In genomic region chr3:122243416-122244167, GRCm38 (mm10) we compare ENCODE assay signal across 15 mouse cellular contexts. TPM values are rescaled to one million over a fixed set of nuclear protein-coding genes. Genes with fewer than 3 reads are reported as not detected.
DNase-seq lines count a peak whose midpoint lies in the region; ATAC-seq and TF ChIP-seq lines count a peak whose summit lies in the region.
"Had no signal": no experiment of that assay in that cellular context is flagged by ENCODE, and none has a peak within 500 bp of the region (broad histone marks: within the 10 kb centered on the region; RNA-seq: fewer than 3 reads in every experiment).

No protein-coding gene starts in this region.

- H3K27ac ChIP-seq in forebrain, embryonic 14.5 days (ENCODE audit: low read depth, low read length): no peak overlapping the region
- H3K27ac ChIP-seq in forebrain, embryonic 11.5 days (ENCODE audit: low read depth, low read length): no peak overlapping the region; the same call in 1 of the 2 replicates
- peak overlapping the region; percentile 57; the same call in 1 of the 2 replicates for H3K27ac ChIP-seq in midbrain, embryonic 10.5 days (replicated peaks)
- H3K27ac ChIP-seq in midbrain, embryonic 13.5 days: no peak overlapping the region
- H3K27ac ChIP-seq in limb, embryonic 10.5 days: peak overlapping the region; percentile 62; the same call in 1 of the 2 replicates
- no peak overlapping the region for H3K27ac ChIP-seq in midbrain, postnatal 0 days (ENCODE audit: low read depth, low read length)
- H3K27ac ChIP-seq in thymus, adult 2 months (ENCODE audit: control insufficient read depth, insufficient read depth, low read length): no peak overlapping the region
- H3K27ac ChIP-seq: embryonic facial prominence, embryonic 15.5 days; heart, adult 2 months; neural tube, embryonic 13.5 days had no signal

- peaks cover 14% of the 10 kb centered on the region for H3K4me1 ChIP-seq in forebrain, embryonic 14.5 days (ENCODE audit: control insufficient read depth, insufficient read depth, low read length)
- H3K4me1 ChIP-seq in forebrain, embryonic 11.5 days (replicated peaks; ENCODE audit: control insufficient read depth, insufficient read depth, low read length): no peaks in the 10 kb centered on the region; the same call in 1 of the 2 replicates
- H3K4me1 ChIP-seq in midbrain, embryonic 10.5 days: peaks cover 47% of the 10 kb centered on the region
- peaks cover 19% of the 10 kb centered on the region for H3K4me1 ChIP-seq in midbrain, embryonic 13.5 days (replicated peaks)
- peaks cover 34% of the 10 kb centered on the region for H3K4me1 ChIP-seq in limb, embryonic 10.5 days
- peaks cover 9% of the 10 kb centered on the region; the same call in 1 of the 2 replicates for H3K4me1 ChIP-seq in midbrain, postnatal 0 days (ENCODE audit: insufficient read depth, low read length)
- peaks cover 7% of the 10 kb centered on the region; the same call in 1 of the 2 replicates for H3K4me1 ChIP-seq in thymus, adult 2 months (replicated peaks; ENCODE audit: control insufficient read depth, insufficient read depth, low read length)

- peak; percentile 8 for DNase-seq in forebrain, embryonic 14.5 days (ENCODE audit: low spot score)
- DNase-seq in forebrain, embryonic 11.5 days (ENCODE audit: low spot score): no peak
- no peak for DNase-seq in midbrain, embryonic 10.5 days (ENCODE audit: low spot score)
- no peak for DNase-seq in limb, embryonic 10.5 days (ENCODE audit: low spot score)
- peak; percentile 9 for DNase-seq in midbrain, postnatal 0 days (ENCODE audit: low spot score)
- no peak for DNase-seq in thymus, adult 2 months
- DNase-seq in natural killer cell, adult 2 months (ENCODE audit: low spot score in 2 of 2): no peak
- DNase-seq: adrenal gland, postnatal 10 days; heart, adult 2 months; kidney, postnatal 10 days; right cerebral cortex, postnatal 4 days; thymus, postnatal 14 days had no signal

- H3K36me3 ChIP-seq in forebrain, embryonic 14.5 days (ENCODE audit: control insufficient read depth, insufficient read depth, low read length): no peaks in the 10 kb centered on the region
- H3K36me3 ChIP-seq in forebrain, embryonic 11.5 days (ENCODE audit: control insufficient read depth, insufficient read depth, low read length): no peaks in the 10 kb centered on the region
- no peaks in the 10 kb centered on the region for H3K36me3 ChIP-seq in midbrain, embryonic 10.5 days
- no peaks in the 10 kb centered on the region for H3K36me3 ChIP-seq in midbrain, embryonic 13.5 days
- H3K36me3 ChIP-seq in limb, embryonic 10.5 days: no peaks in the 10 kb centered on the region
- no peaks in the 10 kb centered on the region for H3K36me3 ChIP-seq in midbrain, postnatal 0 days (ENCODE audit: insufficient read depth, low read length)
- H3K36me3 ChIP-seq in thymus, adult 2 months (ENCODE audit: control insufficient read depth, insufficient read depth, low read length): no peaks in the 10 kb centered on the region
- H3K36me3 ChIP-seq: embryonic facial prominence, embryonic 15.5 days; neural tube, embryonic 13.5 days had no signal

- no peak for TF ChIP-seq POLR2A in thymus, adult 2 months (IDR thresholded peaks at IDR 0.05; ENCODE audit: control insufficient read depth, extremely low read depth, insufficient read depth, low read length, poor library complexity)

- TF ChIP-seq CTCF in midbrain, postnatal 0 days (IDR thresholded peaks at IDR 0.05): no peak
- TF ChIP-seq CTCF in thymus, adult 2 months (IDR thresholded peaks at IDR 0.05; ENCODE audit: borderline replicate concordance, control insufficient read depth, extremely low read depth, insufficient read depth, low read length, poor library complexity): no peak

- no peak overlapping the region for H3K9ac ChIP-seq in forebrain, embryonic 14.5 days (ENCODE audit: low read length)
- no peak overlapping the region for H3K9ac ChIP-seq in forebrain, embryonic 11.5 days (ENCODE audit: low read length)
- no peak overlapping the region for H3K9ac ChIP-seq in midbrain, embryonic 13.5 days (replicated peaks)
- no peak overlapping the region for H3K9ac ChIP-seq in midbrain, postnatal 0 days (replicated peaks; ENCODE audit: low read length, poor library complexity, severe bottlenecking)
- H3K9ac ChIP-seq: embryonic facial prominence, embryonic 15.5 days; neural tube, embryonic 13.5 days had no signal

- ATAC-seq in forebrain, embryonic 14.5 days: no peak
- ATAC-seq in forebrain, embryonic 11.5 days (replicated peaks; ENCODE audit: low FRiP score): no peak
- ATAC-seq in midbrain, embryonic 13.5 days: no peak
- no peak for ATAC-seq in midbrain, postnatal 0 days (ENCODE audit: low FRiP score)

- WGBS in forebrain, embryonic 14.5 days: 38% methylated on average over 14 of the region's 14 CpGs
- 50% methylated on average over 14 of the region's 14 CpGs for WGBS in forebrain, embryonic 11.5 days
- WGBS in midbrain, embryonic 10.5 days: 48% methylated on average over 14 of the region's 14 CpGs
- WGBS in midbrain, embryonic 13.5 days: 49% methylated on average over 14 of the region's 14 CpGs
- WGBS in limb, embryonic 10.5 days: 56% methylated on average over 14 of the region's 14 CpGs
- 47% methylated on average over 14 of the region's 14 CpGs for WGBS in midbrain, postnatal 0 days
- WGBS in thymus, adult 2 months: 65% methylated on average over 14 of the region's 14 CpGs

- no peaks in the 10 kb centered on the region for H3K27me3 ChIP-seq in forebrain, embryonic 14.5 days (replicated peaks; ENCODE audit: control insufficient read depth, insufficient read depth, low read length)
- no peaks in the 10 kb centered on the region for H3K27me3 ChIP-seq in forebrain, embryonic 11.5 days (ENCODE audit: control insufficient read depth, insufficient read depth, low read length)
- H3K27me3 ChIP-seq in midbrain, embryonic 10.5 days (ENCODE audit: low read depth, poor library complexity, severe bottlenecking): no peaks in the 10 kb centered on the region; the same call in 1 of the 2 replicates
- H3K27me3 ChIP-seq in midbrain, embryonic 13.5 days: no peaks in the 10 kb centered on the region
- H3K27me3 ChIP-seq in limb, embryonic 10.5 days (ENCODE audit: low read depth, poor library complexity, severe bottlenecking): no peaks in the 10 kb centered on the region
- H3K27me3 ChIP-seq in midbrain, postnatal 0 days (ENCODE audit: insufficient read depth, low read length): 0 out of 2 replicates have a peak, but pooled peaks cover 3% of the 10 kb centered on the region
- no peaks in the 10 kb centered on the region for H3K27me3 ChIP-seq in thymus, adult 2 months (ENCODE audit: control insufficient read depth, insufficient read depth, low read length)
- H3K27me3 ChIP-seq: embryonic facial prominence, embryonic 15.5 days; neural tube, embryonic 13.5 days had no signal

- no peak overlapping the region for H3K4me2 ChIP-seq in forebrain, embryonic 14.5 days (ENCODE audit: low read length)
- H3K4me2 ChIP-seq in forebrain, embryonic 11.5 days (ENCODE audit: low read depth, low read length, severe bottlenecking): no peak overlapping the region
- H3K4me2 ChIP-seq in midbrain, embryonic 13.5 days (replicated peaks): no peak overlapping the region
- no peak overlapping the region for H3K4me2 ChIP-seq in midbrain, postnatal 0 days (ENCODE audit: low read depth, low read length, poor library complexity, severe bottlenecking)
- H3K4me2 ChIP-seq: embryonic facial prominence, embryonic 15.5 days; neural tube, embryonic 13.5 days had no signal

- H3K9me3 ChIP-seq in forebrain, embryonic 14.5 days (replicated peaks; ENCODE audit: control insufficient read depth, low read length): no peaks in the 10 kb centered on the region
- no peaks in the 10 kb centered on the region for H3K9me3 ChIP-seq in forebrain, embryonic 11.5 days (ENCODE audit: control insufficient read depth, low read length)
- H3K9me3 ChIP-seq in midbrain, embryonic 10.5 days (replicated peaks): no peaks in the 10 kb centered on the region
- no peaks in the 10 kb centered on the region for H3K9me3 ChIP-seq in midbrain, embryonic 13.5 days
- no peaks in the 10 kb centered on the region for H3K9me3 ChIP-seq in limb, embryonic 10.5 days (replicated peaks)
- H3K9me3 ChIP-seq in midbrain, postnatal 0 days (ENCODE audit: low read length): no peaks in the 10 kb centered on the region
- H3K9me3 ChIP-seq: embryonic facial prominence, embryonic 15.5 days; neural tube, embryonic 13.5 days had no signal

- no peak overlapping the region for H3K4me3 ChIP-seq in forebrain, embryonic 14.5 days (ENCODE audit: low read depth, low read length)
- H3K4me3 ChIP-seq in forebrain, embryonic 11.5 days (ENCODE audit: low read depth, low read length): no peak overlapping the region
- no peak overlapping the region for H3K4me3 ChIP-seq in midbrain, embryonic 10.5 days
- H3K4me3 ChIP-seq in midbrain, embryonic 13.5 days (replicated peaks): no peak overlapping the region
- H3K4me3 ChIP-seq in limb, embryonic 10.5 days: no peak overlapping the region
- no peak overlapping the region for H3K4me3 ChIP-seq in midbrain, postnatal 0 days (ENCODE audit: low read depth, low read length)
- no peak overlapping the region for H3K4me3 ChIP-seq in thymus, adult 2 months (ENCODE audit: control insufficient read depth, insufficient read depth, low read length)
- H3K4me3 ChIP-seq: embryonic facial prominence, embryonic 15.5 days; heart, adult 2 months; neural tube, embryonic 13.5 days had no signal

RNA-seq across cellular contexts. Expression of gene Gclm, which starts 1.8 kb away (rescaled TPM):
- 34.7 and 36.7 TPM in 2 replicates for polyA plus RNA-seq in forebrain, embryonic 14.5 days (2014; fragmentation: Nextera tagmentation; extraction: Ambion mirVana)
- 64.6 and 72.1 TPM in 2 replicates for polyA plus RNA-seq in forebrain, embryonic 11.5 days (2014; fragmentation: Nextera tagmentation; extraction: Ambion mirVana)
- polyA plus RNA-seq in midbrain, embryonic 10.5 days (2016; fragmentation: Nextera tagmentation; extraction: Ambion mirVana): 44.6 and 52.5 TPM in 2 replicates
- 39.7 and 45.2 TPM in 2 replicates for polyA plus RNA-seq in midbrain, embryonic 13.5 days (2015; fragmentation: Nextera tagmentation; extraction: Ambion mirVana)
- 32.5 and 40.3 TPM in 2 replicates for polyA plus RNA-seq in limb, embryonic 10.5 days (2016; fragmentation: Nextera tagmentation; extraction: Ambion mirVana)
- 21.6 and 27.7 TPM in 2 replicates for total RNA-seq in midbrain, postnatal 0 days (2014; rRNA removed)
- polyA plus RNA-seq in midbrain, postnatal 0 days (2015; fragmentation: Nextera tagmentation; extraction: Ambion mirVana): 44.3 and 51.2 TPM in 2 replicates
- 32.5 and 53.3 TPM in 2 replicates for polyA plus RNA-seq in thymus, adult 2 months (2012; rRNA removed)

RNA-seq across cellular contexts. Expression of gene Dnttip2, which starts 30.6 kb away (rescaled TPM):
- 60.5 and 61.0 TPM in 2 replicates for polyA plus RNA-seq in forebrain, embryonic 14.5 days (2014; fragmentation: Nextera tagmentation; extraction: Ambion mirVana)
- polyA plus RNA-seq in forebrain, embryonic 11.5 days (2014; fragmentation: Nextera tagmentation; extraction: Ambion mirVana): 85.2 and 92.3 TPM in 2 replicates
- polyA plus RNA-seq in midbrain, embryonic 10.5 days (2016; fragmentation: Nextera tagmentation; extraction: Ambion mirVana): 86.2 and 90.6 TPM in 2 replicates
- polyA plus RNA-seq in midbrain, embryonic 13.5 days (2015; fragmentation: Nextera tagmentation; extraction: Ambion mirVana): 62.9 and 68.4 TPM in 2 replicates
- polyA plus RNA-seq in limb, embryonic 10.5 days (2016; fragmentation: Nextera tagmentation; extraction: Ambion mirVana): 93.2 and 99.6 TPM in 2 replicates
- total RNA-seq in midbrain, postnatal 0 days (2014; rRNA removed): 10.8 and 22.8 TPM in 2 replicates
- polyA plus RNA-seq in midbrain, postnatal 0 days (2015; fragmentation: Nextera tagmentation; extraction: Ambion mirVana): 43.9 and 50.1 TPM in 2 replicates
- polyA plus RNA-seq in thymus, adult 2 months (2012; rRNA removed): 11.1 and 11.6 TPM in 2 replicates

RNA-seq across cellular contexts. Expression of gene Bcar3, which starts 50.3 kb away (rescaled TPM):
- 4.2 and 6.8 TPM in 2 replicates for polyA plus RNA-seq in forebrain, embryonic 14.5 days (2014; fragmentation: Nextera tagmentation; extraction: Ambion mirVana)
- 12.5 and 14.5 TPM in 2 replicates for polyA plus RNA-seq in forebrain, embryonic 11.5 days (2014; fragmentation: Nextera tagmentation; extraction: Ambion mirVana)
- 21.8 and 22.9 TPM in 2 replicates for polyA plus RNA-seq in midbrain, embryonic 10.5 days (2016; fragmentation: Nextera tagmentation; extraction: Ambion mirVana)
- 8.0 and 8.9 TPM in 2 replicates for polyA plus RNA-seq in midbrain, embryonic 13.5 days (2015; fragmentation: Nextera tagmentation; extraction: Ambion mirVana)
- polyA plus RNA-seq in limb, embryonic 10.5 days (2016; fragmentation: Nextera tagmentation; extraction: Ambion mirVana): 5.2 and 5.6 TPM in 2 replicates
- total RNA-seq in midbrain, postnatal 0 days (2014; rRNA removed): 11.4 and 27.2 TPM in 2 replicates
- polyA plus RNA-seq in midbrain, postnatal 0 days (2015; fragmentation: Nextera tagmentation; extraction: Ambion mirVana): 5.5 and 6.0 TPM in 2 replicates
- polyA plus RNA-seq in thymus, adult 2 months (2012; rRNA removed): 8.2 and 9.9 TPM in 2 replicates

Comparison
In these comparisons a context has a peak if more than half of its experiments do, and no peak if none do; other contexts are left out.
1. DNase-seq: peak in forebrain, embryonic 14.5 days (single experiment) and midbrain, postnatal 0 days (single experiment); none in forebrain, embryonic 11.5 days (single experiment), midbrain, embryonic 10.5 days (single experiment), limb, embryonic 10.5 days (single experiment), thymus, adult 2 months (single experiment) and natural killer cell, adult 2 months (0 of 2).
2. H3K27ac ChIP-seq: peak in midbrain, embryonic 10.5 days (single experiment) and limb, embryonic 10.5 days (single experiment); none in forebrain, embryonic 14.5 days (single experiment), forebrain, embryonic 11.5 days (single experiment), midbrain, embryonic 13.5 days (single experiment), midbrain, postnatal 0 days (single experiment) and thymus, adult 2 months (single experiment).